Mouse (Mus musculus) megakaryocyte, embryonic 14.5 days (primary cell): ENCODE data around the gene Unc79. TPM values are rescaled to one million over a fixed set of nuclear protein-coding genes. Genes with fewer than 3 reads are reported as not detected.

ENCODE experiments used
- H3K27me3 ChIP-seq: replicated peaks from 2 replicates; pipeline ENCODE3; 2012; ENCODE audit warnings: inconsistent platforms
- H3K36me3 ChIP-seq: replicated peaks from 2 replicates; pipeline ENCODE3; 2012; ENCODE audit warnings: low read length, inconsistent platforms, mixed read lengths
- H3K4me1 ChIP-seq: 2 replicates; pipeline ENCODE4 v1.6.1; 2012; ENCODE audit warnings: inconsistent platforms
- H3K4me3 ChIP-seq: replicated peaks from 2 replicates; pipeline ENCODE3; 2012; ENCODE audit warnings: moderate library complexity, mild to moderate bottlenecking, inconsistent platforms
- H3K9me3 ChIP-seq: 2 replicates; pipeline ENCODE4 v1.6.1; 2012; ENCODE audit warnings: inconsistent platforms
- FLI1 ChIP-seq: IDR thresholded peaks from 2 replicates; pipeline ENCODE4 v1.6.1; 2012; ENCODE audit warnings: low read length, inconsistent platforms, mixed read lengths
- GATA1 ChIP-seq: IDR thresholded peaks from 3 replicates; pipeline ENCODE4 v1.6.1; 2012; ENCODE audit warnings: mixed read lengths, low read length, inconsistent platforms, borderline replicate concordance
- polyA plus RNA-seq: library from polyadenylated mRNA; stranded (reverse); fragments of >175 nt; gene quantifications from 2 replicates; pipeline ENCODE4 v1.2.3, GENCODE M21; 2012; ENCODE audit warnings: low replicate concordance; ENCODE audit not compliant: insufficient read depth

The Unc79 gene
- polyA plus RNA-seq, 1 experiment, result 0.06 TPM

DNA sequence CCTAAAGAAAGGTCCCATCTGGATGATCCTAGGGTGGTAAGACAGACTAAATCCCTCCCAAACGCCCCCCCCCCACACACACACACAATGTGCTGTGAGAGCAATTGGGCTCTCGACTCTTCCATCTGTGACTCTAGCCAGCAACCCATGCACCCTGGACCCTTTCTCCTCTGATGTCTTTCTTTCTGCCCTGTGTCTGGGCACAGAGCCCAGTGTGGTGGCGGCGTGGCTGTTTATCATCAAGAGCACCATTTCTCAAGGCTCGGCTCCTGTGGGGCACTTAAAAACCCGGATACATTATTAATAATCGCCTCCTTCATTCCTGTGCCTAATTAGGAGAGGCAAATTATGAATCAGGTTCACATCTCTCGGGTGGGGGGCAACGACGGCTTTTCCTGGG is 265.6 kb downstream of the Unc79 start:
- no peak for TF ChIP-seq GATA1
- TF ChIP-seq FLI1, result no peak
- H3K4me3 ChIP-seq, result no peak overlapping the region
- peaks cover 4% of the 10 kb centered on the region; the same call in 1 of the 2 replicates for H3K4me1 ChIP-seq
- H3K9me3 ChIP-seq, result peaks cover 6% of the 10 kb centered on the region; the same call in 1 of the 2 replicates
- no peaks in the 10 kb centered on the region for H3K27me3 ChIP-seq
- H3K36me3 ChIP-seq, result no peaks in the 10 kb centered on the region

DNA sequence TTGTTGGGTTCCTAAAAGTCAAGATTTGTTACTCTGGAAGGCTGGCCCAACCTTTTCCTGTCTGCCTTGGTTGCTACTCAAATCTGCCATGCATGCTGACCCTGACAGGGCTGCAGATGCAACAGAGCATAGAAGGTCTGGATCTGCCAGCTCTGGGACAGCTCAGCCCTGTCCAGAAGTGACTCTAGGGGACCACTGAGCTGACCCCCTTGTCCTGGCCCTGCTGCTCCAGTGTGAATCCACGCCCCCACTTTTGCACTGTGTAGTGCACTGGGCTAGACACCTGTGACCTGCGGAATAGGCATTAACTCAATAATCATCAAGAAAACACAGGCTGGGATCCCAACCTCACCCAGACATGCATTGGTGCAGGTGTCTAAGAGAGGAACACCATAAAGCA is 266.1 kb downstream of the Unc79 start:
- peaks cover 6% of the 10 kb centered on the region; the same call in 1 of the 2 replicates for H3K9me3 ChIP-seq
- no peak for TF ChIP-seq GATA1
- TF ChIP-seq FLI1, result no peak

DNA sequence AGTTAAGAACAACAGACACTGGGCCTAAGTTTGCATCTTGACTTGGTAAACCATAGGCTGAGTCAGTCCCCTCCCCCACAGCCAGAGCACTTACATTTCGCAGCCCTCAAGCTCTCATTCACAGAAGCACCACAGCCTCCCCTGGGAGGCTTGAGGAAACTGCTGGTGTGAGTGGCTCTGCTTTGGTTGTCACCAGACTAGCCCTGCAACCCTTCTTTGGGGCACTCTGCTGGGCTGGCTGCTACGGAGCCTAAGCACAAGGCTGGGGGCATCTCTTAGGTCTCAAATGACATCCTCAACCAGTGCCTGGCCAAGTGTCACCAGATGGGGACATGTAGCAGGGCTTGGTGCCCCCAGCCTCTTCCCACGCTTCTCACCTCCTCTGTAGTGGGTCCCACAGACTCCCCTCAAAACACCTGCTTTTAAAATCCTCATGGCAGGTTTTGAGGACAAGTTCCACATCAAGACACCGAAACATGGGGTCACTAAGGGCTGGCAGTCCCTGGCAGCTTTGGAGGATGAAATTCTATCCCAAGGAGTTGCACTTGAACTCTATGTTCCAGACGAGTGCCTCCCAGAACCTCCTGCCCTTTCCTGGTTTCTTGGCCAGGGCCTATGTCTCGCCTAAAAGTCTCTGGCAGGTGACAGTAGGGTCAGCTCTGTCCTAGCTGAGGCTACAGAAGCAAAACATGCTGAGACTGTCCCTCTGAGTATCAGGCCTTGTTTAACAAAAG is 267.4 kb downstream of the Unc79 start:
- H3K27me3 ChIP-seq, result peaks cover 3% of the 10 kb centered on the region
- no peaks in the 10 kb centered on the region for H3K36me3 ChIP-seq
- no peak for TF ChIP-seq GATA1
- no peak for TF ChIP-seq FLI1
- H3K4me3 ChIP-seq, result no peak overlapping the region
- peaks cover 6% of the 10 kb centered on the region; the same call in 1 of the 2 replicates for H3K9me3 ChIP-seq
- H3K4me1 ChIP-seq, result peaks cover 4% of the 10 kb centered on the region; the same call in 1 of the 2 replicates

More for the DNA sequence above, 266.1 kb downstream of the Unc79 start:
- H3K4me3 ChIP-seq, result no peak overlapping the region
- peaks cover 4% of the 10 kb centered on the region; the same call in 1 of the 2 replicates for H3K4me1 ChIP-seq
- no peaks in the 10 kb centered on the region for H3K36me3 ChIP-seq
- no peaks in the 10 kb centered on the region for H3K27me3 ChIP-seq

DNA sequence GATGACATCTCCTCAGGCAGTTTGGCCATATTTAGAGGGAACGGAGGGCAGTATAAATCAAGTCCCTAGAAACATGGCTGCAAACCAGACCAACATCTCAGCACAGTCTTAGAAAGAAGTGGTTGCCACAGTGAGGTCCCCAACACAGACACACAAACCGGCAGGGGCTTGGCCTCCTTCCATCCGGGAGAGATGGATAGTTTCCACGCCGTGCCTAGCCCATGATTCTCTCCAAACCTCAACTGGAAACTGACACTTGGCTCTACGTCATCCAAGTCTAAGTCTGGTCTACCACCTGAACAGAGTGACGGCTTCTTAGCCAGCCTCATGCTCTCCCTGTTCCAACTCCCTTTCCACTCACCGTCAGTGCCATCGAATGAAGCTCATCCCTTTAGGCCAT is 275.0 kb downstream of the Unc79 start:
- H3K4me3 ChIP-seq, result no peak overlapping the region
- H3K27me3 ChIP-seq, result peaks cover 10% of the 10 kb centered on the region
- no peaks in the 10 kb centered on the region for H3K9me3 ChIP-seq
- TF ChIP-seq FLI1, result no peak
- no peak for TF ChIP-seq GATA1
- H3K36me3 ChIP-seq, result no peaks in the 10 kb centered on the region
- H3K4me1 ChIP-seq, result no peaks in the 10 kb centered on the region

DNA sequence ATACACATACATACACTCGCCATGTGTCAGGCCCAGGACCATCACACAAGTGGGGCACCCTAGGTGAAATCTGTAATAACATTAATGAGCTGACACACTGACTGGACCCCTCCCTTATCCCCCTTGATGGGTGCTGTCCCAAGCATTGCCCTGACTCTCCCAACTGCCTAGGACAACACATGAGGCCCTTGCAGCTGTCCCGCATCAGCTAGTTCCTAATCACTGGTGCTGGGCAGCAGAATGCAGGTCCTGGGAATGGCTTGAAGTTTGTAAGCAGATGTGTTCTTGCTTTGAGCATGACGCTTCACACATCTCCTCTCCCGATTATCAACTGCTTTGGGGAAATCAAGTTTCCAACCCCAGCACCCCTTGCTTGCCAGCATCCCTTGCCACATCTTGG is 277.5 kb downstream of the Unc79 start:
- Histone ChIP-seq H3K4me3 (no peak overlapping the region), H3K9me3 (no peaks in the 10 kb centered on the region)
- TF ChIP-seq FLI1 (no peak), GATA1 (no peak)

DNA sequence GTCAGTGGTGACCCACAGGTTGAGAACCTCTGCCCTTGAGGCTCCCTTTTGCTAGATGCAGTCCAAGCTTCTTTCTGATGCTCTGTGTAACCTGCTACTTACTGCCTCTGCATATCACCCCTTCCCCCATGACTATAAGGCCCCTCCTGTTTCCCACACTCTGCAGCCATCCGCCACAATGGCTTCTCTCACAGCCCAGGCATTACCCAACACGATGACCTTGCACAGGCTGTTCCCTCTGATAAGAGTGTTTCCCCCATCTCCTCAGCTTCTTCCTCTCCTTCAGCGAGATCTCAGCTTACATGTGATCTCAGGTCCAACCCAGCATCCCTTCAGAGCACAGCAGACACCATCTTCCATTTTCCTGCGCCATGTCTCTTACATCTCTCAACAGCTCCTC is 280.4 kb downstream of the Unc79 start:
- H3K36me3 ChIP-seq, result no peaks in the 10 kb centered on the region
- H3K27me3 ChIP-seq, result peaks cover under 1% of the 10 kb centered on the region
- H3K4me3 ChIP-seq, result no peak overlapping the region
- H3K9me3 ChIP-seq, result no peaks in the 10 kb centered on the region
- H3K4me1 ChIP-seq, result peaks cover 4% of the 10 kb centered on the region; the same call in 1 of the 2 replicates
- TF ChIP-seq FLI1, result no peak
- no peak for TF ChIP-seq GATA1

More for the DNA sequence above, 277.5 kb downstream of the Unc79 start:
- peaks cover 4% of the 10 kb centered on the region; the same call in 1 of the 2 replicates for H3K4me1 ChIP-seq
- peaks cover 6% of the 10 kb centered on the region for H3K27me3 ChIP-seq
- no peaks in the 10 kb centered on the region for H3K36me3 ChIP-seq

Other genes with a start within 250 kb of the Unc79 start
- gene Itpk1, start 243.9 kb upstream of the Unc79 start, polyA plus RNA-seq, result 15.7 and 19.2 TPM in 2 replicates
- gene Moap1, start 205.2 kb upstream of the Unc79 start, polyA plus RNA-seq, result 3.3 TPM in 1 of 2 replicates, not detected in the other
- 1.2 and 2.4 TPM in 2 replicates for gene Tmem251, start 205.1 kb upstream of the Unc79 start, polyA plus RNA-seq
- gene Gm28051, start 191.1 kb upstream of the Unc79 start, polyA plus RNA-seq, result not detected in 2 replicates
- 10.4 TPM in 1 of 2 replicates, not detected in the other for gene Gon7, start 191.1 kb upstream of the Unc79 start, polyA plus RNA-seq
- 4.4 and 11.3 TPM in 2 replicates for gene Ubr7, start 190.9 kb upstream of the Unc79 start, polyA plus RNA-seq
- 0.82 TPM in 1 of 2 replicates, not detected in the other for gene Gm20604, start 190.2 kb upstream of the Unc79 start, polyA plus RNA-seq
- gene Btbd7, start 70.4 kb upstream of the Unc79 start, polyA plus RNA-seq, result 0.26 and 0.35 TPM in 2 replicates
- not detected in 2 replicates for gene Cox8c, start 49.5 kb upstream of the Unc79 start, polyA plus RNA-seq